Mouse (Mus musculus) CH12F3 (cell line): ENCODE results near the gene 6030468B19Rik.
"Not testable (repeated sequence)": the region's sequence is repeated elsewhere in the genome, so short reads cannot be mapped to it uniquely, and the experiment has no call there.

Source experiments
- in situ Hi-C: fragments of 300-500 bp; cut with MboI; formaldehyde crosslinking; loops from 2 replicates; pipeline ENCODE4 v1.14.3; 2020; ENCODE audit warnings: low sequenced_read_pairs

The 6030468B19Rik gene

GRCm38 (mm10) chr11:117778851-117779433 is 18.5 kb upstream of the 6030468B19Rik start:
- in situ Hi-C loops = no loop called here

GRCm38 (mm10) chr11:117779434-117780198 is 17.8 kb upstream of the 6030468B19Rik start:
- in situ Hi-C loops = no loop called here

DNA sequence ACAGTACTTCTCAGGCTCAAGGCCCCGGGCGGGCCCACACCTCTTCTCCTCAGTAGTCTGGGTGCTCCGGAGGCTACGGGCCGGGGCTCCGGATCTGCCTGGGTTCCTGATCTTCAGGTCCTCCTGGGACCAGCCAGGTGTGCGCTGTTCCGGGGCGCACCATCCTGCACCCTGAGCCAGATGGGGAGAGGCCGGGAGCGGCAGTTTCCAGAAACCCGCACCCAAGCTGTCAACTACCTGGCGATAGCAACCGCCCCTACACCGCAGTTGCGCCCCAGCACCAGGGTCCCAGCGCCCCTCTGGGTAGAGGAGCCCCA is 17.3 kb upstream of the 6030468B19Rik start:
- in situ Hi-C loops = no loop called here

DNA sequence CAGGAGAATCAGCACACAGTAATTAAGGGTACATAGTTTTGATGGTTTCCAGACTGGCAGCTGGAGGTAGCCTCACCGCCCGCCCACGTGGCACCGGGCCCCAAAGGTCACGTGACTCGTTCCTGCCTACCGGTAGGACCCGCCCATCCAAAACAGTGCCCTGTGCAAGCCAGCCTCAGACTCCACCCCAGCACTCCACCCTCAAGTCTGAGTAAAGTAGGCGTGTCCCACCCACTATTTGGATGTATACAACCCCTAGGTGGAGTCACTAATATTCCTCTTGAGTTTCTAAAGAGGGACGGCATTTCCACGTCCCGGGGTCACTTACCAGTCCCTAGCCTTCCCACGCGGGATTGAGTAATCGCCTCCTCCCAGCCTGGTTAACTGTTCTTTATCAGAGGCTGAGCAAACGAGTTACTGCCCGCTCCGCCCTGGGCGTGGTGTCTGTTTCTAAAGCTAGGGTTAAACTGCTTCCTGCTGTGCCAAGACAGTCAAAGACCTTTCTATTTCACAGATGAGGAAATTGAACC is 16.8 kb upstream of the 6030468B19Rik start:
- in situ Hi-C loops = no loop called here

GRCm38 (mm10) chr11:117781199-117781821 is 16.1 kb upstream of the 6030468B19Rik start:
- in situ Hi-C loops = no loop called here

GRCm38 (mm10) chr11:117781993-117782704 is 15.3 kb upstream of the 6030468B19Rik start, which contains the start of the genes Tmc8 and Tmc6:
Gene Tmc8, plus strand, starts transcription at chr11:117782076.
Gene Tmc6, minus strand, starts transcription at chr11:117782198.
- in situ Hi-C loops = no loop called here

DNA sequence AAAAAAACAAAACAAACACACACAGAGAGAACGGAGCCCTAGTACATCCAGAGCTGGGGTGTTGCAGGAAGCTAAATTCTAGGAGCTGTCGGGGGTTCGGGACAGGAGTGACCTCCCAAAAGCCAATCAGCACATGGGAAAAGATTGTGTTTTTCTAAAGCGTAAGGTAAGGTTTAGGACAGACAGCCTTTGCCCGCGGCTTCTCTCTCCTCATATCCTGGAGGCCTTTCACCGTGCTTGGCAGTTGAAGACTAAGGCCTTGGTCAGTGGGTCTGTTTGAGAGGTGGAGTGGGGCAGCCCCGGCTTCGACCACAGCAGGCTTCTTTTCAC is 14.8 kb upstream of the 6030468B19Rik start:
- in situ Hi-C loops = no loop called here

DNA sequence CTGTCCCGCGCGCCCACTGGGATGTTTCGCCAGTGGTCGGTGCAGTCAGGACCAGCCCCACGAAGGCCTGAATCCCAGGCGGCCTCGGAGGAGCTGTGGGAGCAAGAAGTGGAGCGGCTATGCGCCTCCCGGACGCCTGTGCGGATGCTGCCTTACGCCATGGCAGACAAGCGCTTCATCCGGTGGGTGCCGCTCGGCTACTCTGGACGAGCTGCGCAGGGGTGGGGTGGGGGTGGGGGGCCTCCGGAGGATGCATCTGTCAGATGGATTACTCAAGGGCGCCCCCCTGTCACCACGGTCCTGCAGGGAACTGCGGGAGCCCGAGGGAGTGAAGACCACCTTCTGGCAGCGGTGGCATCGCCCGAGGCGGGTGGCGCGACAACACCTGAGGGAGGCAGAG is 14.4 kb upstream of the 6030468B19Rik start:
- in situ Hi-C loops = no loop called here

GRCm38 (mm10) chr11:117783683-117784309 is 13.7 kb upstream of the 6030468B19Rik start:
- in situ Hi-C loops = no loop called here

DNA sequence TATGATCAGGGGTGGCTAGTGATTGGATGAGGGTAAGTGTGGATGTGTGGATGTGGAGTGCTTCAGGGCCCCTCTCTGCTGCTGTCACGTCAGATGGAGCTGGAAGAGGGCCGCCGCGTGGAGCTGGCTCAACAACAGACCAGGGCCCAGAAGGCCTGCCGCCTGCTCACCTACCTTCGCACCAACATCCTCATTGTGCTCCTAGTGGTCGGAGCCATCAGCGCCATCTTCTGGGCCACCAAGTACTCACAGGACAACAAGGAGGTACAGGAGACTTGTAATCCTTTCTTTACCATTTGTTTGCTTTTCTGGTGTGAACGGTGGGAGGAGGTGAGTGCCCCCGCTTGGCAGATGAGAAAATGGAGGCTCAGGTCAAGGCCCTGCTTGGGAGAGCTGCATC is 11.2 kb upstream of the 6030468B19Rik start:
- in situ Hi-C loops = no loop called here

DNA sequence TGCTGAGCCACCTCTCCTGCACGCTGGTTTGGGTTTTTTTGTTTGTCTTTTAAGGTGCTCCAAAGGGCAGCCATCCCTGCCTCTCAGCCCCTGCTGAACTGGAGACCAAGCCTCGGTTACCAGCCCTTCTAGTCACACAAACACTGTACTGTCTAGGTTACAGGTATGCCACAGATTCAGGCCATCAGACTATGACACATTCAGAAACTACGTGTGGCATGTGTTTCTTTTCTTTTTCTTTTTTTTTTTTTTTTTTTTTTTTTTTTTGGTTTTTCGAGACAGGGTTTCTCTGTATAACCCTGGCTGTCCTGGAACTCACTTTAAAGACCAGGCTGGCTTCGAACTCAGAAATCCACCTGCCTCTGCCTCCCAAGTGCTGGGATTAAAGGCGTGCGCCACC is 9.0 kb upstream of the 6030468B19Rik start:
- in situ Hi-C loops = not testable (repeated sequence)

DNA sequence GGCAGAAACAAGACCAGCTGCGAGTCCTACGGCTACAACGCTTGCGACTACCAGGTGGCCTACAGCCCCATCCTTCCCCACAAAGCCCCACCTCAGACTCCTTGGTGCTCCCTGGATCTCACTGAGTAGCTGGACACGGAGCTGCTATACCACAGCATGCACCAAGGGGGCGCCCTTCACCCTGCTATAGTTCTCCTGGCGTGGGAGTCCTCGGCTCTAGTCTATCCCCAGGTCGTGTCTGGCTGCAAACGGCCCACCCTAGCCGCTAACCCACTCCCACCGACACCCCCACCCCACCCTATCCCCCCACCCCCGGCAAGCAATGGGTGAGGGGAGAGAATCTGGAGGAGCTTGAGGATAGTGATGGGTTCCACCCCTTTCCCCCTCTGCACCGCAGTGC is 7.2 kb upstream of the 6030468B19Rik start:
- in situ Hi-C loops = no loop called here

DNA sequence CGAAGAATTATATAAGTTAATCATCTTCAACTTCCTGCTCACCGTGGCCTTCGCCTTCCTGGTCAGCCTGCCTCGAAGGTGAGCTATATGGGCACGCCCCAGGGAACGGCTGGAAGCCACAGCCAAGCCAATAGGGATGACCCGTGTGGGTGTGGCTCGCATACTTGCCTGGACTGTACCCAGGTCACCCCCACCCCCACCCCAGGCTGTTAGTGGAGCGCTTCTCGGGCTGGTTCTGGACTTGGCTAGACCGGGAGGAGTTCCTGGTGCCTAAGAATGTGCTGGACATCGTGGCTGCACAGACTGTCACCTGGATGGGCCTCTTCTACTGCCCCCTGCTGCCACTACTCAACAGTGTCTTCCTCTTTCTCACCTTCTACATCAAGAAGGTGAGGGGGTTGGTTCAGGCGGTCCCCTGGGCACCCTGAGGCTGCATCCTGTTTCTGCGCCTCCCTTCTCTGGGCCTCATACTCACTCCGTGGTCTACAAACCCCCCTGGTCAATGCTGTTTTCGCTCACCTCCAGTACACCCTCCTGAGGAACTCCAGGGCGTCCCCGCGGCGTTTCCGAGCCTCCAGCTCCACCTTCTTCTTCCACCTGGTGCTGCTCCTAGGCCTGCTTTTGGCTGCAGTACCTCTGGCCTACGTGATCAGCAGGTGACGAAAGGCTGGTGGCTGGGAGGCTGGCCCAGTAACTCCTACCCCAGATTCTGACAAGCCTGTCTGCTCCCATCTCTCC is 6.6 kb upstream of the 6030468B19Rik start:
- in situ Hi-C loops = no loop called here

DNA sequence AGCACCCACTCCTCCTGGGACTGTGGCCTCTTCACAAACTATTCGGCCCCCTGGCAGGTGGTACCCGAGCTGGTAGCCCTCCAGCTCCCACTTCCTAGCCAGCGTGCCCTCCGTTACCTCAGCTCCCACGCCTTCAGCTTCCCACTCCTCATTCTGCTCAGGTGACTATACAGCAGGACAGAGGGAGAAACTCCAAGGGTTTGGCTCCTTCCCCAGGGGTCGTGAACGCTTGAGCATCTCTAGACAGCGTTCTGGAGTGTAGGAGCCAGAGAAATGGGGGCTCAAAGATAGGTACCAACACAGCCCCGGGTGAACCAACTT is 6.1 kb upstream of the 6030468B19Rik start:
- in situ Hi-C loops = no loop called here

DNA sequence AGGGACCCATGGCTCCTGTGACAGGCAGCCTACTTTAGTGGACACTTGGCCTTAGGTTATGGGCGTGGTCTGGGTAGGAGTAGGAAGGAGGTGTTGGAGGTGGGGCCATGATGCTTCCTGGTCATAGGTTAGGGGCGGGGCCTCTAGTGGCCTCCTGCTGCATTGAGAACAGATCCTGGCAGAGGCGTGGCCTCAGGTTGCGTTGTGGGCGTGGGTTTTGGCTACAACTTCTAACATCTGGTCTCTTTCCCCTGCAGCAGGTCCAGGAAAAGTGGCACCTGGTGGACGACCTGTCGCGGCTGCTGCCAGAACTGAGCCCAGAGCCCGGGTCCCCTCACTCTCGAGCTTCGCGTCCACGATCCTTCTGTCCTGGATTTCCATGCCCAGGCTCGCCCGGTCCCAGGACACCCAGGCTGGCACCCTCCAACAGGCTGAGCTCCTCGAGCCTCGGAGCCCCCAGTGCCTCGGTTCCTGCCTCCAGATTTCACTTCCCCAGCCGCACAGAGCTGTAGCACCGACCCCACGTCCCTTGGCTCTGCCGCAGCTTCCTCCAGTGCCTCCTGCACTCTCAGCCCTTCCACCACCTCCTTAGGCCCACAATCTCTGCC is 5.1 kb upstream of the 6030468B19Rik start:
- in situ Hi-C loops = no loop called here

- in situ Hi-C loops = no loop called here
These were observed 3.4 kb upstream of the 6030468B19Rik start for GRCm38 (mm10) chr11:117794035-117794551.

- in situ Hi-C loops = no loop called here
These were observed 506 bp upstream of the 6030468B19Rik start for GRCm38 (mm10) chr11:117796954-117797353.

GRCm38 (mm10) chr11:117798160-117798541 is 691 bp downstream of the 6030468B19Rik start:
- in situ Hi-C loops = no loop called here

DNA sequence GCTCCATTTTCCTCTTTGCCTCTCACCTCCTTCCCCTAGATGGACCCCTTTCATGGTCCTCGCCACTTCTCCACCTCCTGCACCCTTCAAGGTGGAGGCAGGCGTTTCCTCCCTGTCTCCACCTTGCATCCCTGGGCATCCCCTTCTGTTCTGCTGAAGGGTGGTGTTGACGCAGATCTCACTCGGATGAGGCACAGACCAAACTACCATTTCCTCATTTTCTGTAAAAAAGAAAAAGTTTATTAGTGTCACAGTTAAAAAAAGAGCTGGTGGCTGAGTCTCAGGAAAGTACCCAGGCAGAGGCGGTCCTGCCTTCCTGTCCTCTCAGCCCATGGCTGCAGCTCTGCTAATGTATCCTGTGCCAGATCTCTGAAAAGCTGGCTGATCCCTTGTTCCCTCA is 1.7 kb downstream of the 6030468B19Rik start:
- in situ Hi-C loops = no loop called here

GRCm38 (mm10) chr11:117800038-117800437 is 2.6 kb downstream of the 6030468B19Rik start:
- in situ Hi-C loops = no loop called here
